Mouse (Mus musculus): ENCODE measurements around the gene Gm44790. TPM values are rescaled to one million over a fixed set of nuclear protein-coding genes. Genes with fewer than 3 reads are reported as not detected.
"Not testable (repeated sequence)": the region's sequence is repeated elsewhere in the genome, so short reads cannot be mapped to it uniquely, and the experiment has no call there.

The Gm44790 gene
- total RNA-seq (2012; rRNA removed) (0.77 and 0.88 TPM in 2 replicates), polyA plus RNA-seq (2012; ENCODE audit: insufficient read depth in 1 of 2, insufficient read length in 2 of 2, low read depth in 1 of 2, low replicate concordance in 2 of 2, missing spikeins in 1 of 2) (under 1 TPM in 1 of 2 experiments, not detected in 1; 0.29 TPM)

DNA sequence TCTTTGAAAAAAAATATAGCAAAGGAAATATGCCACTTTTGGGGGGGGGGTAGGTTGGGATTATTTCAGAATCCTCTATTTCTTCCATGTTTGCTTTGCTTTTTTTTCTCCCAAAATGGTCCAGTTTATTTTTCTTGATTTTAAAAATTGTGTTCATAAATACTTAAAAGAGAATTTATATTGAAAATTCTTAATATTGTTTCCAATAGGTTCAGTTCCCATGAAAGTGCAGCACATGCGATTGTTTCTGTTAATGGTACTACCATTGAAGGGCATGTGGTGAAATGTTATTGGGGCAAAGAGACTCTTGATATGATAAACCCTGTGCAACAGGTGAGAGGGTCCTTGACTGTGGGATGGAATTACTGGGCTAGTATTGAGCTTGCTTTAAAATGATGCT lies at the start of gene Gm44790:
Gm44790 (plus strand) TSS at position 301 of the 400 bp plus-strand sequence.
- Histone ChIP-seq H3K79me2 (ENCODE audit: control insufficient read depth, insufficient read depth, low read length, poor library complexity) (no peaks in the 10 kb centered on the region), H3K27me3 (ENCODE audit: control insufficient read depth in 1 of 2, insufficient read depth in 2 of 2, low read length in 2 of 2) (no peaks in the 10 kb centered on the region), H3K9ac (ENCODE audit: control insufficient read depth, low read depth, low read length, poor library complexity, severe bottlenecking) (no peak within 1 kb of the TSS), H3K27ac (ENCODE audit: control insufficient read depth, low read depth, low read length) (no peak within 1 kb of the TSS), H3K9me3 (replicated peaks; ENCODE audit: insufficient read depth, low read length) (no peaks in the 10 kb centered on the region), H3K36me3 (ENCODE audit: control insufficient read depth in 1 of 2, insufficient read depth in 2 of 2, low read length in 2 of 2) (peaks cover 0 to 27% of the 10 kb centered on the region in 2 experiments; a peak in 2 of 4 replicates), H3K4me1 (ENCODE audit: control insufficient read depth in 1 of 2, insufficient read depth in 2 of 2, low read length in 2 of 2) (no peaks in the 10 kb centered on the region), H3K4me3 (ENCODE audit: control insufficient read depth in 1 of 2, insufficient read depth in 1 of 2, low read depth in 2 of 2, low read length in 2 of 2) (no peak within 1 kb of the TSS)
- DNase-seq (ENCODE audit: low read depth, low spot score): no peak
- TF ChIP-seq USF1 (IDR thresholded peaks at IDR 0.05; ENCODE audit: low read depth, low read length) (no peak), TBP (IDR thresholded peaks at IDR 0.05; ENCODE audit: low read depth, low read length) (no peak), MEF2A (IDR thresholded peaks at IDR 0.05; ENCODE audit: extremely low read depth, insufficient replicate concordance, low read depth, low read length, poor library complexity, severe bottlenecking) (no peak), ZNF384 (IDR thresholded peaks at IDR 0.05; ENCODE audit: low read depth, low read length) (no peak), RAD21 (IDR thresholded peaks at IDR 0.05; ENCODE audit: low read depth, low read length) (no peak), SIN3A (IDR thresholded peaks at IDR 0.05; ENCODE audit: low read length) (no peak), TCF12 (IDR thresholded peaks at IDR 0.05; ENCODE audit: low read depth, low read length) (no peak), SMC3 (IDR thresholded peaks at IDR 0.05; ENCODE audit: low read depth, low read length) (no peak), CHD2 (IDR thresholded peaks at IDR 0.05; ENCODE audit: low read length) (no peak), CHD1 (IDR thresholded peaks at IDR 0.05; ENCODE audit: low read depth, low read length) (no peak), POLR2AphosphoS5 (IDR thresholded peaks at IDR 0.05; ENCODE audit: borderline replicate concordance, low read depth, low read length) (no peak), CTCF (IDR thresholded peaks at IDR 0.05 in 2 of 3, conservative IDR thresholded peaks at IDR 0.05 in 1 of 3; ENCODE audit: control insufficient read depth in 1 of 3, insufficient read depth in 1 of 3, low read depth in 2 of 3, low read length in 3 of 3, poor library complexity in 1 of 3, severe bottlenecking in 1 of 3) (no peak), KAT2A (conservative IDR thresholded peaks at IDR 0.05; ENCODE audit: low read depth, low read length) (no peak), MXI1 (IDR thresholded peaks at IDR 0.05; ENCODE audit: low read depth, low read length) (no peak), UBTF (IDR thresholded peaks at IDR 0.05; ENCODE audit: borderline replicate concordance, insufficient read depth, low read depth, low read length) (no peak), NELFE (IDR thresholded peaks at IDR 0.05; ENCODE audit: low read depth, low read length) (no peak)

DNA sequence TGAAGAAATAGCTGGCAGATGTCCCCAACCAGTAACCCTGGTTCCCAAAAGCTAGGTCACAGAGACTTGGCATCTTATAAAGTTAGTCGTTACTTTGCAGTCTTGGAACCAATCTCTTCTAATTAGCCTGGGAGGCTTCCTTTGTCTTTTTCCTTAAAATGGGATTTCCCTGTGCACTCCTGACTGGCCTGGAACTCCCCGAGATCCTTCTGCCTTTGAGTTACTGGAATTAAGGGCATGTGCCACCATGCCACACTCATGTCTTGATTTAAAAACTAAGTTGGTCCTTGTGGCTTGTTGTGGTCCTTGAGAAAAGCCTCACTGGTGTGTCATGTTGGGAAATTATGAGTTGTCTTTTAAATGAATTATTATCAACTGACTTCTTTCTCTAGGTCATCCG lies 48.1 kb upstream of the Gm44790 start:
- no peaks in the 10 kb centered on the region for H3K9me3 ChIP-seq (replicated peaks; ENCODE audit: insufficient read depth, low read length)
- DNase-seq (ENCODE audit: low read depth, low spot score): no peak
- H3K9ac ChIP-seq (ENCODE audit: control insufficient read depth, low read depth, low read length, poor library complexity, severe bottlenecking): no peak overlapping the region
- H3K4me1 ChIP-seq (ENCODE audit: control insufficient read depth in 1 of 2, insufficient read depth in 2 of 2, low read length in 2 of 2): peaks cover 0 to 4% of the 10 kb centered on the region in 2 experiments; a peak in 1 of 4 replicates
- H3K27me3 ChIP-seq (ENCODE audit: control insufficient read depth in 1 of 2, insufficient read depth in 2 of 2, low read length in 2 of 2): no peaks in the 10 kb centered on the region
- peaks cover 21% of the 10 kb centered on the region for H3K79me2 ChIP-seq (ENCODE audit: control insufficient read depth, insufficient read depth, low read length, poor library complexity)
- no peak overlapping the region for H3K27ac ChIP-seq (ENCODE audit: control insufficient read depth, low read depth, low read length)
- H3K4me3 ChIP-seq (ENCODE audit: control insufficient read depth in 1 of 2, insufficient read depth in 1 of 2, low read depth in 2 of 2, low read length in 2 of 2): no peak overlapping the region
- H3K36me3 ChIP-seq (ENCODE audit: control insufficient read depth in 1 of 2, insufficient read depth in 2 of 2, low read length in 2 of 2): peaks cover 4 to 11% of the 10 kb centered on the region in 2 experiments
- TF ChIP-seq ZMIZ1 (IDR thresholded peaks at IDR 0.05; ENCODE audit: low read depth, low read length) (no peak), ELF1 (IDR thresholded peaks at IDR 0.05; ENCODE audit: low read depth, low read length) (no peak), SIN3A (IDR thresholded peaks at IDR 0.05; ENCODE audit: low read length) (no peak), ZC3H11A (IDR thresholded peaks at IDR 0.05; ENCODE audit: low read depth, low read length) (no peak), BHLHE40 (IDR thresholded peaks at IDR 0.05; ENCODE audit: borderline replicate concordance, low read depth, low read length) (no peak), USF1 (IDR thresholded peaks at IDR 0.05; ENCODE audit: low read depth, low read length) (no peak), KAT2A (conservative IDR thresholded peaks at IDR 0.05; ENCODE audit: low read depth, low read length) (no peak), CHD2 (IDR thresholded peaks at IDR 0.05; ENCODE audit: low read length) (no peak)

DNA sequence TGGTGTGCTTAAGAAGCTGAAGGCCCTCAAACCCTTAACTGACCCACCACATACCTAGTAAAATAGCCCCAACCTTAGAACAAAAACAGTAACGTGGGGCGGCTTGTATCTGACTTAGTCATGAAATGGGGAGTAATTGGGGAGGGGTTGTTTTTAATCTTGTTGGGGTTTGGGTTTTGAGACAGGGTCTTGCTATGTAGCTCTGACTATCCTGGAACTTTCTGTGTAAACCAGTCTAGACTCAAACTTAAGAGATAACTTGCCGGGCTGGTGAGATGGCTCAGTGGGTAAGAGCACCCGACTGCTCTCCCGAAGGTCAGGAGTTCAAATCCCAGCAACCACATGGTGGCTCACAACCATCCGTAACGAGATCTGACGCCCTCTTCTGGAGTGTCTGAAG lies 46.3 kb upstream of the Gm44790 start:
- H3K79me2 ChIP-seq (ENCODE audit: control insufficient read depth, insufficient read depth, low read length, poor library complexity); H3K9me3 ChIP-seq (replicated peaks; ENCODE audit: insufficient read depth, low read length); DNase-seq (ENCODE audit: low read depth, low spot score); H3K27me3 ChIP-seq (ENCODE audit: control insufficient read depth in 1 of 2, insufficient read depth in 2 of 2, low read length in 2 of 2); H3K4me3 ChIP-seq (ENCODE audit: control insufficient read depth in 1 of 2, insufficient read depth in 1 of 2, low read depth in 2 of 2, low read length in 2 of 2); H3K36me3 ChIP-seq (ENCODE audit: control insufficient read depth in 1 of 2, insufficient read depth in 2 of 2, low read length in 2 of 2); H3K9ac ChIP-seq (ENCODE audit: control insufficient read depth, low read depth, low read length, poor library complexity, severe bottlenecking); H3K27ac ChIP-seq (ENCODE audit: control insufficient read depth, low read depth, low read length): not testable (repeated sequence)
- H3K4me1 ChIP-seq (ENCODE audit: control insufficient read depth in 1 of 2, insufficient read depth in 2 of 2, low read length in 2 of 2): peaks cover 1 to 11% of the 10 kb centered on the region in 2 experiments; a peak in 3 of 4 replicates
